Mouse (Mus musculus): ENCODE results near the gene 1700067K01Rik.

1700067K01Rik gene

GRCm38 (mm10) chr8:84001281-84002000, at the start of gene 1700067K01Rik:
TSS of gene 1700067K01Rik (plus strand) at chr8:84001502.
- in situ Hi-C loops (cut with MboI, MseI): no loop called here

DNA sequence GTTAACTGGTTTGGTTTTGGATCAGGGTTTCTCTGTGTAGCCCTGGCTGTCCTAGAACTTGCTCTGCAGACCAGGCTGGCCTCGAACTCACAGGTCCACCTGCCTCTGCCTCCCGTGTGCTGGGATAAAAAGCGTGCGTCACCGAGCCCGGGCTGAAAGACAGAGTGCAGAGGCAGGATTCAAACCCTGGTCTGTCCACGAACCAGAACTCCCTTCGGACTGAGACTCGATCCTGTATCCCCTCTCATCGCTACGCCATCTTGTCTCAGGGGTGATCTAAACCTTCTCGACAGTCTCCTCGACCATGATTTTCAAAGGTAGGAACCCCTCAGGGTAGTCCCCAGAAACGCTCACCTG, 46.6 kb upstream of the 1700067K01Rik start:
- in situ Hi-C loops (cut with MboI, MseI): loop anchor here (5.0 kb wide), 1 partner anchor 57 kb away; no protein-coding TSS in a partner anchor

- in situ Hi-C loops (cut with MboI, MseI): no loop called here
Measured at GRCm38 (mm10) chr8:83955106-83955957, 46.0 kb upstream of the 1700067K01Rik start, which contains the start of the genes Gm10644 and Asf1b. TSS of gene Gm10644 (minus strand) at chr8:83955205. TSS of gene Asf1b (plus strand) at chr8:83955507.

DNA sequence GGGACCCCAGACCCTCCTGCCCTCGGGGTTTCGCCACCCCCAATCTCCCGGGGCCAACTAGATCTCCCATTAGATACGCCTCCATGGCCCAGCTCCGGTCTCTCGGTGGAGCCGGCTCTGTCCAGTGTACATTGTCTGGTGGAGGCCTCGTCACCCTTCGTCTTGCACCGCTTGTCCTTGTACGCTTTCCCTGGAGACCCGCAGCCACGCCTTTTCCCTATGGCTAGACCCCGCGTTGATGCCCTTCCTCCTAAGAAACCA, 45.4 kb upstream of the 1700067K01Rik start:
- in situ Hi-C loops (cut with MboI, MseI): no loop called here

DNA sequence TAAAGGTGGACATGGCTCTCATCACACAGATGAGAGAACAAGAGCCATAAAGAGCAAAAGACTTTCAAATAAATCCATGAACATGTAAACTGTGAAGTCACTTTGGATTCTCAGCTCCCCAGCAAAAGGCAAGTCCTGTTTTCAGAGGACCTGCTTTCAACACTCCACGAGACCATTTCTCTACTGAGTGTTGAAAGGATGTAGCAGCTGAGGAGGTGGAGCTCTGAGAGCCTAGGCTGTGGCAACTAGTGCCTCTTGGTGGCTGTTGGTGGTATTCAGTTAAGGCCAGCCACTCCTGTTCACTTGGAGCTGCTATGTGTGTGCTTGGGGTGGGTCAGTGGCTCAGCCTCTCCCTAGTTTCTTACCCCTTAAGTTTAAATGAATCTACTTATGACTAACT, 44.5 kb upstream of the 1700067K01Rik start:
- in situ Hi-C loops (cut with MboI, MseI): no loop called here

DNA sequence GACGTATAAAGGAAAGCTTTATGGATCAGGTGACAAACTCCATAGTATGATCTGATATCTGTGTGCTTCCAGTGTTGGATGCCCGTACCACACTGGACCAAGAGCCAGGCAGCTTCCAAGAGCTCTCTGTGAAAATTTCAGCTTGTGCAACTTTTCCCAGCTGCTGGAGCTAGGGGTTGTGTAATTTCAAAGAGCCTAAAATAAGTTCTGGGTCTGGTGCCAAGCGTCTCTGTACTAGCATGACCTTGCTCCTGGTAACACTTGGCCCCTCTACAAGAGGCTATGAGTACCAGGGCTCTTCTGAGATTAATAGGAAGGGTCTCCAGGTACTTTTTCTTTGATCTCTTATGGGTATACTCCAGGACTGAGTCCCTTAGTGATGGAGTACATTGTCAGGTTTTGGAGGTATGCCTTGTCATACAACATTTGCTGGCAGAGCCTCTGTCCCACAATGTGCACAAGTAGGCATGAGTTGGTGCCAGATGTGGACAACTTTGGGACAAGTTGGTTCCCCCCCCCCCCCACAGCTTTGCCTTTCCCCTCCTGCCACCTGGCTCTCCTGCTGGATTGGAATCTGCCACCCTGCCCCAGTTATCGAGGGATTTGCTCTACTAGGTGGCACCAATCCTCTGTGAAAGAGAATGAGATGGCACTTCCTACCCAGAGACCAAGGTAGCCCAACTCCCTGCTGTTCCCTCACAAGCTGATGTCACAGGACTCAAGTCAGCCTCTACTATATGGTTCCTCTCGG, 37.1 kb upstream of the 1700067K01Rik start:
- in situ Hi-C loops (cut with MboI, MseI): no loop called here

DNA sequence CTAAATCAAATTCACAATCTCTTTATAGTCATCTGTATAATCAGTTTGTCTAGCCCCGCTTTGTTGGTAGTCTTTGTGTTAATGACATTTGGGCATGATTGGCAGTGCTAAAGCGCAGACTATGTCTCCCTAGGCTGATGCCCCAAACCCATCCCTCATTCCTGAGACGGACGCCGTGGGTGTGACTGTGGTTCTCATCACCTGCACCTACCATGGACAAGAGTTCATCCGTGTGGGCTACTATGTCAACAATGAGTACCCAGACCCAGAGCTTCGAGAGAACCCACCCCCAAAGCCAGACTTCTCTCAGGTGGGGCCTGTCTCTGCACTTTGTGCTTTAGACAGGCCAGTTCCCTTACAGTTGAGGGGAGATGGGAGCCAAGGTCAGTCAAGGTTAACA, 33.6 kb upstream of the 1700067K01Rik start:
- in situ Hi-C loops (cut with MboI, MseI): no loop called here

DNA sequence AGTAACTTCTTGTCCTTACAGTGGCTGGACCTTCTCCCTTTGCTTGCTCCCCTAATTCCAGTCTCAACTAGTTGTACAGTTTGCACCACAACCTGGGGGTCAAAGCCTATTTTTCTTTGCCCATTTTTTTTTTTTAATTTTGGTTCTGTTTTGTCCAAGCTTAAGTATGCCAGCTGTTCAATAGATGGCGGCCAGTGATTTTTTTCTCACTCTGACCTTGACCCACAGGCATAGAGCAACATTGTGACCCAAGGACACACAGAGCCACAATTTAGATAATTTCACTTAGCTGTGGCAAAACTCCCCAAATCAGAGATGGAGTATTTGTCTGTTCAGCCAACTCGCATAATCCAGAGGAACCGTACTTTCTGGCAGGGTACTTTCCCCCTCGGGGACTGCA, 30.2 kb upstream of the 1700067K01Rik start:
- in situ Hi-C loops (cut with MboI, MseI): no loop called here

- in situ Hi-C loops (cut with MboI, MseI): no loop called here
Measured at GRCm38 (mm10) chr8:83971661-83972060, 29.6 kb upstream of the 1700067K01Rik start.

DNA sequence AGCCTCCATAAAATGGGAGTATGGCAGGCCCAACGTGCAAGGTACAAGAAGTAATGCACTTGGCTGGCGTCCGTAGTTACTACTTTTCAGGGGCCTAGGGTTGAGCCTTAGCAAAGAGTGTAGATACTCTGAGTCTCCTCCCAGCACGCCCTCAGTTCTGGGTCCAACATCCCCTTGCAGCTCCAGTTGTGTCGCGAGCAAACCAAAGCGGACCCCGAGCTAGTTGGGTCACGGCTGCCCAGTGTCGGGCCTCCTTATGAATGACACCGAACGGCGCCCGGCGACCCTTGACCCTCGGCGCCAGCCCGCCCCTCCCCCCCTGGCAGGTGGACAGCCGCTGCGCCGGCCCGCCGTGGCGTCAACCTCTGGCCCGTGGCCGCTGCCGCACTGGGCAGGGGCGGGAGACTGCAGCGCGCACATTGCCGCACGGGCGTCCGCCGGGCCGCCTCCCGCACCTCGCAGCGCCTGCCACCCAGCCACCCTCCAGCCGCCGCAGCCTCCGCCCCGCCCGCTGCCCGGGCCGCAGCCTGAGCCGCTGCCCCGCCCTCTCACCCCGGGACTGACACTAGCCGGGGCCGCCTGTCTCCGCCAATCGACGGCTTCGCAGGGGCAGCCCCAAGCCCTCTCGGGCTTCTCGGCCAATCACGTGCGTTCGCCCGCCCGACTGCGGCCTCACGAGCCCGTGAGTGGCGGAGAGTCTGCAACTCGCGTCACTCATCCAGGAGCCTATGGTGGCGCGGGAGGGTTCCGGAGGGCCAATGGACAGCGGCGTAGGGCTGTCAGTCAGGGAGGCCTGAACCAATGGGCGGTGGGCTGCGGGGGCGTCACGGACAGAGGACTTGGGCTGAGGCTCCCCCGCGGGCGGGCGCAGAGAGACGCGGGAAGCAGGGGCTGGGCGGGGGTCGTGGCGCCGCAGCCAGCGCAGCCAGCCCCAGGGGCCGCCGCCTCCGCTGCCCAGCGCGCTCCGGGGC, 28.9 kb upstream of the 1700067K01Rik start, which contains the start of gene Prkaca:
Gene Prkaca, plus strand, starts transcription at position 844 of the 971 bp plus-strand sequence.
- in situ Hi-C loops (cut with MboI, MseI): no loop called here

DNA sequence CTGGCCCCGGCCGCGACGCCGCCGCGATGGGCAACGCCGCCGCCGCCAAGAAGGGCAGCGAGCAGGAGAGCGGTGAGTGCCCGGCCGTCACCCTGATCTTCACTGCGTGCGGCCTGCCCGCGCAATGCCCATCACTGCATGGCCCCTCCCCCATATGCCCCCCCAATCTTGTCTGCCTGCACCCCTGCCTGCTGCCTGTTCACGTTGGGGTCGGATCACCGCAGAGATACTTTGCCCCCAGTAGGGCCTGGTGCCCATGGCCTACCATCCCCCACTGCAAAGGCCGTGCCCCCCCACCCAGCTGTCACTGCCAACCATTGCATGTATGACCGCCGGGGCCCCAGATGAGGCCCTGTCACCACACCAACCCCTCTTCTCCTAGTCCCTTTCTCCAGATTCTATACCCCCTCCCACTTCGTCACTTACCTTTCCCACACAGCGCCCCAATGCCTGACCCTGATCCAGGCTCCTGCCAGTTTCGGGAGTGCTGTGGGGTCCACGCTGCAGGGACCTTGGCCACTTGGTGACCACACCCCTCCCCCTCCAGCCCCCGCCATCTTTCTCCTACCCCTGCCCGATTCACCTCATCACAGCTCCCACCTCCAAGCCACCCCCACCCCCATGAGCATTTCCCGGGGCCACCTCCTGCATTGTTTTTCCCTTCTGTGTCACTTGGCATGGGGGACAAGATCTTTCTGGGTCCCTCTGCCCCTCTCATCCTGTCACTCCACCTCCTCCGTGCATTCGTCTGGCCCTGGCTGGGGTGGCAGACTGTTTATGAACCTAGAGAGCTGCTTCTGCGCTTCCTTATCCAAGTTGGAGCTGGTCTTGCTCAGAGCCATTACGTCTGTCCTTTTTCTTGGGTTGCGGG, 27.9 kb upstream of the 1700067K01Rik start:
- in situ Hi-C loops (cut with MboI, MseI): no loop called here

DNA sequence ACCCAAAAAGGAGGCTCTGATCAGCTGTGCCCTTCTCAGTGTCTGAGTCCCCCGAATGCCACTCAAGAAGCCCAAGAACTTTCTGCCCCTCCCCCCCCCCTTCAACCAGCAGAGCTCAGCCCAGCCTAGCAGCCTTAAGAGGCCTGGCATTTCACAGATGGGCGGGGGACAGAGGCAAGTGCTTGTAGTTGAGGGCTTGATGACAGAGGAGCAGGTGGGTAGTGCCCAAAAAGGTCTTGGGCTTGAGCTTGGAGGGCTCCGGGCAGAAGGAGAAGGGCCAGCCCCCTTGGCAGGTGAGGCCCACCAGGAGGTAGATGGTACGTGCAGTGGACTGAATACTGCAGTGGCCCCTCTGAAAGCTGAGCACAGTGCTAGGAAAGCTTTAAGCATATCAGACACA, 26.8 kb upstream of the 1700067K01Rik start:
- in situ Hi-C loops (cut with MboI, MseI): no loop called here

DNA sequence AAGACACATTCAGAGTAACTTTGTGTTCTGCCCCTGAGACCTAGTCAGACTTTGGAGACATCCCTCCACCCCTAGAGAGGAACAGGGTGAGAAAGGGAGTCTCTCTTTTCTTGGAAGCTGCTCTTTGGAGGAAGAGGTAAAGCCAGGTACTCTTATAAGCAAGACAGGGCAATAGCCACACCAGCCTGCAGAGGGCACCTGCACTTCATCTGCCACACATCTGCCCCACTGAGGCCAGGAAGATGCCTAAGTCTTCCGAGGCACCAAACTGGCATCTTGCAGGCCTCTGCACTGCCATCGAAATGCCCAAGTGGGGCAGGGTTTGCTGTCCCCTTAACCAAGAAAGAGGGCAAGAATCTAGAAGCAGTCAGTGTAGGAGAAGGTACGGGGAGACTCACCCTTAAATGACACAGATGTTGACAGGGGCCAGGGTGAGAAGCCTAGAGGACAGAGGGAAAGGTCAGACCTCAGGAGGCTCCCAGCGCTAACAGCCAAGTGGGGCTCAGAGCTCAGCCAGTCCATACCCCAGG, 25.1 kb upstream of the 1700067K01Rik start:
- in situ Hi-C loops (cut with MboI, MseI): no loop called here

GRCm38 (mm10) chr8:83976779-83977350, 24.4 kb upstream of the 1700067K01Rik start:
- in situ Hi-C loops (cut with MboI, MseI): no loop called here

DNA sequence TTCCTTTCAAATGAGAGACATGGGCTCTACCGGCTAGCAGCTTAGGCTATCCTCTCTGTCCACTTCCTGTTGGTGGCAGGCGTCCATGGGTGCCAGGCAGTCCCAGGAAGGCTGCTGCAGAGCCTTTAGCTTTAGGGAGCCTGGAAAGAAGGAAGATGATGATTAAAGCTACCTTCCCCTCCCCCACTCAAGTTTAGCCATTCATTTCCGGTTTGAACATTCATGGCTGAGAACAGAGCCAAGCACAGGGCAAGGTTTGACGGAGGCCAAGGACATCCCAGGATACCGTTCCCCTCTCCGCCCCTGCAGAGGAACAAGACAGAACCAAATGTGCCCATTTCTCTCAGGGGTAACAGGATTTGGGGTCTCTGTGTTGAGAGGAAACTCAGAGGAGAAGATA, 23.7 kb upstream of the 1700067K01Rik start:
- in situ Hi-C loops (cut with MboI, MseI): no loop called here

DNA sequence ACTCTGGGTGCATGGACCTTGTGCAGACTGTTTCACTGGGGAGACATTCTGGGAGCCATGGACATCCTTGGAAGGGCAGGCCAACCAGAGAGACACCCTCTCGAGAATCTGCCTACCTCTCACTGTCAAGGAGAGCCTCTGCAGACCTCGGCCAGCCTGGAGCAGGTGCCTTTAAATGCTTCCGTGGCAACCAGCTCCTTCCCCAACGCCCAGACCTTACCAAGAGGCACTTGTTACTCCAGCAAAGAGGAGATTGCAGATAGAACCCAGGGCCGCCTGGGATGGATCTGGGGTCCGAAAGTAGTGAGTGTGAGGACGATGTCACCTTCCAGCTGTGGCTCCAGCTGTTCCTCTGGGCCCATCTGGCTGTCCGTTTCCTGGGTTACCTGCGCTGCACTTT, 23.1 kb upstream of the 1700067K01Rik start:
- in situ Hi-C loops (cut with MboI, MseI): no loop called here

DNA sequence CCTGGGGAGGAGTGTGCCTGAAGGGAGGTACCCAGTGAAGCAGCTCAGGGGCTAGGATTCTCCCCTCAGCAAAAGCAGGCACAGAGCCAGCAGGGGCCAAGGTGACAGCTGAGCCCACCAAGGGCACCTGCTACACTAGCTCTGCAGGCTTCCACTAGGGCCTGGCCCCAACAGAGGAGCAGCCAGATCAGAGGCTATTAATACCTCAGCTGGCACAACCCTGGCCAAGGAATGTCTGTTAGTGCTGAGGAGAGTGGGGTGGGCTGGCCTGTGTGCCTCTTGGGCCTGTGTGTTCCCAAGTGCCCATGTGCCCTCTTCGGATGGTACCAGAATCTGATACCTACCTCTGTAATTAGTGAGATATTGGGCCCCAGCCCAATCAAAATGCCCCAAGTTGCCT, 21.1 kb upstream of the 1700067K01Rik start:
- in situ Hi-C loops (cut with MboI, MseI): no loop called here

DNA sequence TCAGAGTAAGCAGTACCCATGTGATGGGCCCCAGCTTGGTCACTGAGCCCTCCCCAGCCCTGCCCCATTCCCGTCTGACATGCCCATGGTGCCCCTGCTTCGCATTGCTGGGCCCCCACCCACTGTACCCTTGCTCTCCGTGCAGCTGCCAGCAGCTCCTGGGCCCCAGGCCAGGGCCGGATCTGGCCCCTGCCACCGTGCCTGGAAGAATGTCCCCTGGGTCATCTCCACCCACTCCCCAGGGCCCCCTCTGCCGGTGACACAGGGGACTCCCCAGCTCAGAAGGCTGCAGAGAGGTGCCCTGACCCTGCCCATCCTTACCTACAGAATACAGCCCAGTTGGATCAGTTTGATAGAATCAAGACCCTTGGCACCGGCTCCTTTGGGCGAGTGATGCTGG, 20.5 kb upstream of the 1700067K01Rik start:
- in situ Hi-C loops (cut with MboI, MseI): no loop called here

DNA sequence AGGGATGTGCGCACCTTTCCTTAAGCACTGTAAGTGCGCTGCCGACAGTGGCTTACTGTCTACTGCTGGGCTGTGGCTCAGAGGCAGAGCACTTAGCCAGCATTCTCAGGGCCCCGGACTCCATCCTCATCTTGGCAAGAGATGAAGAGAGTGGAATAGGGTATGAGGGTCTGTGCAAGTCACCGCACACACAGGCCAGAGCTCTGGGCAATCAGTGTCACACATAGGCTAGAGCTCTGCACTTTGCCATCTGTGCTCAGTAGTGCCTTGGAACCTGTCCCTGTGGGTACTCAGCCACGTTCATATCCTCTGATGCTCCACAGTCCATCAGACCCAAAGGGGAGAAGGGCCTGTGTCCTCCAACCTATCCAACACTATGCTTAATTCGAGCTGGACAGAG, 19.8 kb upstream of the 1700067K01Rik start:
- in situ Hi-C loops (cut with MboI, MseI): no loop called here

DNA sequence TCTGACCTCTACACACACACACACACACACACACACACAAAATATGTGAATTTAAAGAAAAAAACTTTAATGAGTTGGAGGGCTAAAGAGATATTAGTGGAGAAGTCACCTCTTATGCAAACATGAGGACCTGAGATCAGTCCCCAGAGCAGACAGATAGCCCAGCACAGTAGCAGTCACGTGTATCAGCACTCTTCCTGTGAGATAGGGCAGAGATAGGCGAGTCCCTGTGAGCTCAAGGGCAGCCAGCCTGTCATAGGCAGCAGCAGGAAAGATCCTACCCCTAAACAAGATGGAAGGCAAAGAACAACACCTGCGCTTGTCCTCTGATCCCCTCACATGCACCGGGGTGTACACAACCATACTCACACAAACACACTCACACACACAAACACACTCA, 18.9 kb upstream of the 1700067K01Rik start:
- in situ Hi-C loops (cut with MboI, MseI): no loop called here

Measured in T-helper 1 cell (primary cell).